Mouse (Mus musculus) lung, postnatal 0 days (tissue): ENCODE data around the gene Ncoa1.

Source experiments
- CTCF ChIP-seq: IDR thresholded peaks from 2 replicates; pipeline ENCODE4 v1.5.1; 2016; ENCODE audit warnings: antibody characterized with exemption, mild to moderate bottlenecking
- EP300 ChIP-seq: IDR thresholded peaks from 2 replicates; pipeline ENCODE4 v1.6.1; 2016; ENCODE audit warnings: antibody characterized with exemption, mild to moderate bottlenecking, control low read depth

DNA sequence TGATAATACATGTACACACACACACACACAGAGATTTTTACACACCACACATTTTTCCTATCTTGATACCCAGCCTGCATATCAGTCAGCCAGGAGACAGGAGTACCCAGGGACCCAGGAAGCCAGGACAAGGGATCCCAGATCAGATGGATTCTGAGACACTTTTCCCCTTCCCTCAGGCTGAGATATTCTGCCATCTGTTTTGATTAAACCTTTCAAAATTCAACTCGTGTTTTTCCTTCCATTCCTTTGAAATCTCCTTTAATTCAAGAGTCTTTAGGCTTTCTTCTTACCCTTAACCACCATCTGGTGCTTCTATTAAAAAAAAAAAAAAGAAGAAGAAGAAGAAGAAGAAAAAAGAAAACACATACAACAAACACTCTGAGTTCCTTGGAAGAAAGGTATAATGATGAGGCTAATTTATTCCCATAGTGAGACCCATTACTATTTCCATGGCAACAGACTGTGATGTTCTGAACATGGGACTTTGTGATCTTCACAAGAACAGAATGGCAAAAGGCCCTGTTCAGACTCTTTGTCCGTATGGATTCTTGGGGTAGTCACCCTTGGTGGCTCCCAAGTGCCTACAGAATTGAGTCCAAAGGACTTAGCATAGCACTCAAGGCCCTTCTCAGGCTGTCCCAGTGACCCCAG is 26.8 kb upstream of the Ncoa1 start:
- TF ChIP-seq CTCF, result no peak
- no peak for TF ChIP-seq EP300
